Mouse (Mus musculus): ENCODE data around the gene Adarb1. TPM values are rescaled to one million over a fixed set of nuclear protein-coding genes. Genes with fewer than 3 reads are reported as not detected.

The Adarb1 gene
- polyA plus RNA-seq, 1 experiment = 11.5 TPM

DNA sequence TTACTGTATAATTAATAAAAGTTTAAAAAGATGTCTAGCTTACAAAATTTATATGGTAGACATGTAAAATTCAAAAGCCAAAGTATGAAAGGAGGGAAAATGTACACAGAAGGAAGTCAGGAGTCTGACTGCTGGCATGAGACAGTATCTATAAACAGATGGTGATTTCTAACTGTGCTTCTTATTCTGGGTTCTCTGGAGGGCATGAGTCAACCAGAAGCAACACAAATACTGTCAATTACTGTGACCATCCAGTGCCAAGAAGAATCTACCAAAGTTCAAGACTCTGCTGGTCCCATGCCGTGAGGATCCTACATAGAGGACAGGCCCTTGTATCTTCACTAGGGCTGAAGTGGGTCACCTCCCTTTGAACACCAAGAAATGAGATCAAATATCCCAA is 43.1 kb downstream of the Adarb1 start:
- no peak overlapping the region for H3K4me3 ChIP-seq (ENCODE audit: insufficient read depth, low read length)
- TF ChIP-seq POLR2A (IDR thresholded peaks at IDR 0.05; ENCODE audit: low read depth, low read length) = no peak
- TF ChIP-seq CTCF (IDR thresholded peaks at IDR 0.05; ENCODE audit: borderline replicate concordance, insufficient read depth, low read length) = no peak
- H3K27ac ChIP-seq (ENCODE audit: insufficient read depth, low read length) = no peak overlapping the region
- peaks cover 2% of the 10 kb centered on the region; the same call in 1 of the 2 replicates for H3K4me1 ChIP-seq (ENCODE audit: control insufficient read depth, insufficient read depth, low read length)

GRCm38 (mm10) chr10:77374407-77374806 is 43.7 kb downstream of the Adarb1 start:
- TF ChIP-seq CTCF (IDR thresholded peaks at IDR 0.05; ENCODE audit: borderline replicate concordance, insufficient read depth, low read length) (no peak), POLR2A (IDR thresholded peaks at IDR 0.05; ENCODE audit: low read depth, low read length) (no peak)
- H3K27ac ChIP-seq (ENCODE audit: insufficient read depth, low read length) = no peak overlapping the region
- no peak overlapping the region for H3K4me3 ChIP-seq (ENCODE audit: insufficient read depth, low read length)
- H3K4me1 ChIP-seq (ENCODE audit: control insufficient read depth, insufficient read depth, low read length) = peaks cover 4% of the 10 kb centered on the region

GRCm38 (mm10) chr10:77370129-77370528 is 47.9 kb downstream of the Adarb1 start:
- Histone ChIP-seq H3K4me1 (ENCODE audit: control insufficient read depth, insufficient read depth, low read length) (peaks cover 20% of the 10 kb centered on the region), H3K4me3 (ENCODE audit: insufficient read depth, low read length) (no peak overlapping the region), H3K27ac (ENCODE audit: insufficient read depth, low read length) (no peak overlapping the region)
- no peak for TF ChIP-seq POLR2A (IDR thresholded peaks at IDR 0.05; ENCODE audit: low read depth, low read length)
- TF ChIP-seq CTCF (IDR thresholded peaks at IDR 0.05; ENCODE audit: borderline replicate concordance, insufficient read depth, low read length) = no peak

- Histone ChIP-seq H3K4me1 (ENCODE audit: control insufficient read depth, insufficient read depth, low read length) (peaks cover 20% of the 10 kb centered on the region), H3K27ac (ENCODE audit: insufficient read depth, low read length) (no peak overlapping the region), H3K4me3 (ENCODE audit: insufficient read depth, low read length) (no peak overlapping the region)
- no peak for TF ChIP-seq CTCF (IDR thresholded peaks at IDR 0.05; ENCODE audit: borderline replicate concordance, insufficient read depth, low read length)
- no peak for TF ChIP-seq POLR2A (IDR thresholded peaks at IDR 0.05; ENCODE audit: low read depth, low read length)
Observed at GRCm38 (mm10) chr10:77367973-77368372, 50.1 kb downstream of the Adarb1 start.

DNA sequence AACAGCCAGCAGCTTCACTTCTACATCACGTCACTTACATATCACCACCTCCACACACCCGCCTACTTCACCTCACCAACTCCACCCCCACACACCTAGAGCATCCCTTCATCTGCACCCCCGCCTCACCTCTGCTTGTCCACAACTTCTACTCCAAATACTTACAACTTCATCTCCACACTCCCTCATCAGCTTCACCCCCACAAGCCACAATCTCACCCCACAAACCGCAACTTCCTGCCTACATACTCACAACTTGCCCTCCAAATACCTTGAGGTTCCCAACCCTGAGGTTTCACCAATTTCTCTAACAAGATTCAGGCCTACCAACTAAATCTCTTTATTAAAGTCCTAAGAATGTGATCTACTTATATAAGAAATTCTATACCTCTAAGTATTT is 51.1 kb downstream of the Adarb1 start:
- no peak overlapping the region for H3K27ac ChIP-seq (ENCODE audit: insufficient read depth, low read length)
- TF ChIP-seq CTCF (IDR thresholded peaks at IDR 0.05; ENCODE audit: borderline replicate concordance, insufficient read depth, low read length) = no peak

DNA sequence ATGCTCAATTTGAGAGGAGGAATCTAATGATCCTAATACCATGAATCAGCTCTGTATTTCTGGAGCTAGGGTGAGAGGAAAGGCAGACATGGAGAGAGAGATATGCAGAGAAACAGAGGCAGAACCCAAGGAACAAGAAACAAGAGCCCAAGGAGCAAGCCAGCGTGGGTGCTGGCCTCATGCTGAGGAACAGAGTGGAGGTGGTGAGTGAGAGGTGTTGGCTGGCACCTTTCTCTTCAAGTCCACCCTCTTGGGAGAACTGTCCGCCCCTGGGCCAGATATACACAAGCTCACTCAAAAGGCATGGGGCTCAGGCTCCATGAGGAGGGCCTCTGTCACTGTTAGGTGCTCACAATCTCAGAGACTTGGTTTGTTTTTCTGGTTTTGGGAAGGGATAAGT is 52.9 kb downstream of the Adarb1 start:
- TF ChIP-seq POLR2A (IDR thresholded peaks at IDR 0.05; ENCODE audit: low read depth, low read length) (no peak), CTCF (IDR thresholded peaks at IDR 0.05; ENCODE audit: borderline replicate concordance, insufficient read depth, low read length) (no peak)
- Histone ChIP-seq H3K4me3 (ENCODE audit: insufficient read depth, low read length) (no peak overlapping the region), H3K27ac (ENCODE audit: insufficient read depth, low read length) (no peak overlapping the region), H3K4me1 (ENCODE audit: control insufficient read depth, insufficient read depth, low read length) (peaks cover 18% of the 10 kb centered on the region)

More for the DNA sequence above, 51.1 kb downstream of the Adarb1 start:
- Histone ChIP-seq H3K4me1 (ENCODE audit: control insufficient read depth, insufficient read depth, low read length) (peaks cover 20% of the 10 kb centered on the region), H3K4me3 (ENCODE audit: insufficient read depth, low read length) (no peak overlapping the region)

DNA sequence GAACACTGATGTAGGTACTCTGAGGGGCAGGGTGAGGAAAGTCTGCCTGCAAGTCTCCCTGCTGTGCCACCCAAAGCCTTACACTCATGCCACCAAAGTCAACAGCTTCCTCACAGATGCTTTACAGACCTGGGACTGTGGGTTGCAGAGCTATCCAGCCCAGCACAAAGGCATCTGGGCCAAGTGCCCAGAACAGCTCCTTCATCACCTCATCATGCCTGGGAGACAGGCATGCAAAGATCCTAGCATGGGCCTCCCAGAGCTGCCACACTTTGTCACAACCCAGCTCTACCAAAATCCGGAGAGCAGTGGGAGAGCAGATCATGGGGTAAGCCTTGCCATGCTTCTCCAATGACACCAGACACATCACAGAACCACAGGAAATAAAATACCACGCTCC is 57.6 kb downstream of the Adarb1 start:
- no peak for TF ChIP-seq POLR2A (IDR thresholded peaks at IDR 0.05; ENCODE audit: low read depth, low read length)
- TF ChIP-seq CTCF (IDR thresholded peaks at IDR 0.05; ENCODE audit: borderline replicate concordance, insufficient read depth, low read length) = no peak
- Histone ChIP-seq H3K4me3 (ENCODE audit: insufficient read depth, low read length) (no peak overlapping the region), H3K4me1 (ENCODE audit: control insufficient read depth, insufficient read depth, low read length) (no peaks in the 10 kb centered on the region; the same call in 1 of the 2 replicates), H3K27ac (ENCODE audit: insufficient read depth, low read length) (no peak overlapping the region)

- TF ChIP-seq POLR2A (IDR thresholded peaks at IDR 0.05; ENCODE audit: low read depth, low read length) = no peak
- TF ChIP-seq CTCF (IDR thresholded peaks at IDR 0.05; ENCODE audit: borderline replicate concordance, insufficient read depth, low read length) = no peak
- no peaks in the 10 kb centered on the region; the same call in 1 of the 2 replicates for H3K4me1 ChIP-seq (ENCODE audit: control insufficient read depth, insufficient read depth, low read length)
- no peak overlapping the region for H3K27ac ChIP-seq (ENCODE audit: insufficient read depth, low read length)
Observed at GRCm38 (mm10) chr10:77357957-77358356, 60.1 kb downstream of the Adarb1 start.

DNA sequence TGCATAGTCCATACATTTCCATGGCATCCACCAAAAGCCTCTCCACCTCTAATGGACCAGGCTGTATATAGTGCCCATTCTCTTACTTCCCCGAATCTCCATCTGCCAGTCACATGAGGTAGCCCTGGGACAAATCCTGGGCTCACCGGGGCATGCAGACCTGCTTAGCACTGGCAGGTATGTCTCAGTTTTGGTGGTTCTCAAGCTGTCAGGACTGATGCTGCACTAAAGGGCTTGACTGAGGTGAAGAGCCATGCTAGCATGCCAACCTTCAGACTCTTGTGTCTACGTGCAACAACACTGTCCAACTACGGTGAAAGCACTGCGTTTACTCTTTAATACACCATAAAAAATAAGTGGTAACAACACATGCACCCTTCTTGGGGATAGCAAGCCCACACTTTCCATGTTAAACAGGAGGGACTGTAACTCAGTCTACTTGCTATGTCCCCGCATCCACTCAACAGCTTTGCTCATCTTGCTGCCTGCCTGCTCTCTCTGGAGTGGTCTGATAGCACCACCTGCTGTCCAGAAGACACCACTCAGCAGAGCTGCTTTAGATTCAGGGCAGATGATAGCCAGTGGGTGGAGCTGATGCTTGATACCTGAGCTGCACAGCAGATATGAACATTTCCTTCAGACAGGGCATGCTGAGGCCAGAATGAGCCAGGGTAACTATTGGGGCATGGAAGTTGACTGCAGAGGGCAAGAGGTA is 64.9 kb downstream of the Adarb1 start:
- Histone ChIP-seq H3K4me1 (ENCODE audit: control insufficient read depth, insufficient read depth, low read length) (no peaks in the 10 kb centered on the region), H3K27ac (ENCODE audit: insufficient read depth, low read length) (no peak overlapping the region), H3K4me3 (ENCODE audit: insufficient read depth, low read length) (no peak overlapping the region)
- TF ChIP-seq POLR2A (IDR thresholded peaks at IDR 0.05; ENCODE audit: low read depth, low read length) (no peak), CTCF (IDR thresholded peaks at IDR 0.05; ENCODE audit: borderline replicate concordance, insufficient read depth, low read length) (peak; percentile 95)

More at GRCm38 (mm10) chr10:77357957-77358356, 60.1 kb downstream of the Adarb1 start:
- H3K4me3 ChIP-seq (ENCODE audit: insufficient read depth, low read length) = no peak overlapping the region

DNA sequence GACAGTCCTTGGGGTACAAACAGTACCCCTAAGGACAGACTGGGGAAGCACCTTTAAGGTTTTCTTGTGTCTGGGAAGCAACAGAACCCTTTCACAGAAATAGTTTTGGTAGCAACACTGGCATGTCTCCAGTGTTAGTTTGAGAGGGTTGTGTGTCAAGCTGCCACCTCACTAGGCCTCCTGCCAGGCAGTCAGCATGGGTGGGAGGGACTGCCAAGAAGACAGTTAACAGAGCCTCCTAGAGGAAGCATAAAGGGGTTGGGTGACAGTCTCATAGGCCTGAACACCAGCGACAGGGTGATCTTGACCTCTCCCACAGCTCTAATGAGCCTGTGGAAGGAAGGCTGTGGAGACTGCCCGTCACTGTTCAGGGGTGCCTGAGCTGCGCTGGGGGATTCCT is 75.2 kb downstream of the Adarb1 start:
- H3K27ac ChIP-seq (ENCODE audit: insufficient read depth, low read length) = no peak overlapping the region
- no peak overlapping the region for H3K4me3 ChIP-seq (ENCODE audit: insufficient read depth, low read length)
- TF ChIP-seq POLR2A (IDR thresholded peaks at IDR 0.05; ENCODE audit: low read depth, low read length) = no peak
- no peak for TF ChIP-seq CTCF (IDR thresholded peaks at IDR 0.05; ENCODE audit: borderline replicate concordance, insufficient read depth, low read length)
- no peaks in the 10 kb centered on the region for H3K4me1 ChIP-seq (ENCODE audit: control insufficient read depth, insufficient read depth, low read length)
